Mouse (Mus musculus) forebrain, embryonic 13.5 days (tissue): ENCODE measurements at regions not wholly inside any gene's neighbourhood (a gene's known extent, or its start where the extent isn't known, plus 50 kb on each side); places are given as distances from the start of the nearest gene placed in this dataset.

Source experiments
- ATAC-seq: fragments of 200-750 bp; cut with Nextera tagmentation; 2 replicates; pipeline ENCODE4 v1.8.0; 2017
- H3K27ac ChIP-seq: fragments of 300-500 bp; sonication (generic); 2 replicates; pipeline ENCODE4 v1.5.1; 2015; ENCODE audit warnings: inconsistent platforms, mild to moderate bottlenecking, moderate library complexity
- H3K27me3 ChIP-seq: fragments of 300-500 bp; sonication (generic); 2 replicates; pipeline ENCODE4 v1.6.1; 2015; ENCODE audit warnings: mild to moderate bottlenecking, inconsistent platforms
- H3K36me3 ChIP-seq: fragments of 300-500 bp; sonication (generic); 2 replicates; pipeline ENCODE4 v1.6.1; 2015; ENCODE audit warnings: mild to moderate bottlenecking, inconsistent platforms; ENCODE audit not compliant: poor library complexity, severe bottlenecking
- H3K4me1 ChIP-seq: fragments of 300-500 bp; sonication (generic); 2 replicates; pipeline ENCODE4 v1.6.1; 2015; ENCODE audit warnings: inconsistent platforms
- H3K4me2 ChIP-seq: fragments of 300-500 bp; sonication (generic); 2 replicates; pipeline ENCODE4 v1.6.1; 2015; ENCODE audit warnings: inconsistent platforms, mild to moderate bottlenecking, moderate library complexity
- H3K4me3 ChIP-seq: fragments of 300-500 bp; sonication (generic); 2 replicates; pipeline ENCODE4 v1.5.1; 2015; ENCODE audit warnings: mild to moderate bottlenecking, inconsistent platforms
- H3K9ac ChIP-seq: fragments of 300-500 bp; sonication (generic); 2 replicates; pipeline ENCODE4 v1.6.1; 2015; ENCODE audit warnings: mild to moderate bottlenecking, inconsistent platforms
- H3K9me3 ChIP-seq: fragments of 300-500 bp; sonication (generic); replicated peaks from 2 replicates; pipeline ENCODE4 v1.6.1; 2016; ENCODE audit warnings: inconsistent platforms
- WGBS: fragments of 180-500 bp; shearing (Covaris S2); methylation state at CpG from one replicate; pipeline ENCODE4 v1.1.7; 2015; 5-methylcytosine and 5-hydroxymethylcytosine counted together

DNA sequence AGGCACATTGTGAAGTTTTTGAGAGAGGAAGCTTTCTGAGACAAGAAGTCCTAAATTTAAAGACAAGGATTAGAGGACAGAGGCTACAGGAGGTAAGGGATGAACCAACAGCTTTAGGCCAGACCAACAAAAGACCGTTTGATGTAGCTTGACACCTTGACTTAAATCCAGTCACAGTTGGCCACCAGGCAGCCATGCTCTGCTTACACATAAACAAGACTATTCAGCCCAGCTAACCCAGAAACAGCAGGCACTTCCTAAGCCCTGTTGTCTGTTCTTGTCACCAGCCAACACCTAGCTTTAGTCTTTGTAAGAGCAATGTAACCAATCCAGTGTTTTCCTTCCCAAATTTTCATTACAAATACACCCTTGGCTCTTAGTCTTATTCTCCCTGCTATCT, 159.9 kb upstream of the Plekha5 start:
- Histone ChIP-seq H3K4me1 (peaks cover 7% of the 10 kb centered on the region; the same call in 1 of the 2 replicates), H3K36me3 (no peaks in the 10 kb centered on the region), H3K9me3 (no peaks in the 10 kb centered on the region), H3K9ac (no peak overlapping the region), H3K27me3 (no peaks in the 10 kb centered on the region), H3K4me3 (no peak overlapping the region), H3K4me2 (no peak overlapping the region), H3K27ac (no peak overlapping the region)
- ATAC-seq = no peak
- 23% methylated on average over 1 of the region's 1 CpGs for WGBS

DNA sequence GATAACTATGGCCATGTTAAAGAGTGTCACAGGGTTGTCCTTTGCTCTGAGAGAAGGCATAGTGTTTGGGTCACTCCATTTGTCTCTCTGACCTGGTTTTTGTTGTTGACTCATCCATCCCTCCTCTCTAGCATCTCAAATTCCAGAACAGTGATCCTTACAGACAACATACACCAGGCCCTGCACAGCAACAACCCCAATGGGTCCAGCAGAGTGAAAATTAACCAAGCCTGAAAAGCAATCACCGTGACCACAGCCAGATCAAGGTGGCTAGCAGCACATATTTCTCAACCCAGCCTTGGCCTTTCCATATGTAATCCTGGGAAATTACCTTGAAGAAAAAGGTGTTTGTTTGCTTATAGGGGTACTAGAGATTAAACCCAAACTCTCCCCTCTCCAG, 162.0 kb upstream of the Plekha5 start:
- no peak overlapping the region for H3K4me2 ChIP-seq
- no peaks in the 10 kb centered on the region for H3K27me3 ChIP-seq
- H3K27ac ChIP-seq = no peak overlapping the region
- H3K9me3 ChIP-seq = no peaks in the 10 kb centered on the region; the same call in 1 of the 2 replicates
- no peak for ATAC-seq
- no peaks in the 10 kb centered on the region for H3K4me1 ChIP-seq
- H3K4me3 ChIP-seq = no peak overlapping the region
- 96% methylated on average over 1 of the region's 1 CpGs for WGBS
- H3K9ac ChIP-seq = no peak overlapping the region
- H3K36me3 ChIP-seq = no peaks in the 10 kb centered on the region

DNA sequence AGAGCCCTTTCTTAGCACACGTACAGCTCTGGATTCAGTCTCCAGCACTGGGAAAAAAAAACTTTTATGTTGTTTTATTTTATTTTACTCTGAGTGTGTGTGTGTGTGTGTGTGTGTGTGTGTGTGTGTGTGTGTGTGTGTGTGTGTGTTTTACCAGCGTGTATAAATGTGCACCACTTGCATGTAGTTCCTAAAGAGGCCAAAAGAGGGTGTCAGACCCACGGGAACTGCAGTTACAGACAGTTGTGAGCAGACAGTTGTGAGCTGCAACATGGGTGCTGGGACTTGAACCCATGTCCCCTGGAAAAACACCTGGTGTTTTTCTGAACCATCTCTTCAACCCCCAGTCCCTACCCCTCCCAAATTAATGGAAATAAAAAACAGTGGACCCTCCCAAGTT, 165.1 kb upstream of the Plekha5 start:
- no peaks in the 10 kb centered on the region; the same call in 1 of the 2 replicates for H3K9me3 ChIP-seq
- no peak overlapping the region for H3K27ac ChIP-seq
- H3K9ac ChIP-seq = no peak overlapping the region
- no peak overlapping the region for H3K4me3 ChIP-seq
- ATAC-seq = no peak
- H3K4me1 ChIP-seq = no peaks in the 10 kb centered on the region
- H3K27me3 ChIP-seq = no peaks in the 10 kb centered on the region
- H3K36me3 ChIP-seq = no peaks in the 10 kb centered on the region
- H3K4me2 ChIP-seq = no peak overlapping the region
- 91% methylated on average over 3 of the region's 3 CpGs for WGBS

DNA sequence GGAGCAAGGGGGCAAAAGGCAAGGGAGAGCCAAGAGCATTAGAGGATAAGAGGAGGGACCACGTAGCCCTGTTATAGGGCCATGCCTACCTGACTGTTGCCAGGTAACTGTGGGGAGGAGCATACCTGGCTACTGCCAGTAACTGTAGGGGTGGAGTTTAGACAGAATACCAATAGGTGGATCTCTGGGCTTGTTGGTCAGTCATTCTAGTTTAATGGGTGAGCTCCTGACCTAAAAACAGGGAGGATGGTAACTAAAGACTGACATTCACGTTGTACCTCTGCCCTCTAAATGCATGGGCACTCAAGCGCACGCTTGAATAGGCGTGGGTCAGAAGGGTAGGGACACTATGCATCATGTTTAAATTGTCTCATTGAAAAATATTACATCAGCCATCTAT, 165.8 kb upstream of the Plekha5 start:
- 86% methylated on average over 5 of the region's 5 CpGs for WGBS
- no peaks in the 10 kb centered on the region for H3K4me1 ChIP-seq
- no peak overlapping the region for H3K9ac ChIP-seq
- no peak for ATAC-seq
- no peak overlapping the region for H3K27ac ChIP-seq
- no peaks in the 10 kb centered on the region for H3K27me3 ChIP-seq
- no peaks in the 10 kb centered on the region; the same call in 1 of the 2 replicates for H3K9me3 ChIP-seq
- no peak overlapping the region for H3K4me2 ChIP-seq
- H3K36me3 ChIP-seq = no peaks in the 10 kb centered on the region
- no peak overlapping the region for H3K4me3 ChIP-seq

DNA sequence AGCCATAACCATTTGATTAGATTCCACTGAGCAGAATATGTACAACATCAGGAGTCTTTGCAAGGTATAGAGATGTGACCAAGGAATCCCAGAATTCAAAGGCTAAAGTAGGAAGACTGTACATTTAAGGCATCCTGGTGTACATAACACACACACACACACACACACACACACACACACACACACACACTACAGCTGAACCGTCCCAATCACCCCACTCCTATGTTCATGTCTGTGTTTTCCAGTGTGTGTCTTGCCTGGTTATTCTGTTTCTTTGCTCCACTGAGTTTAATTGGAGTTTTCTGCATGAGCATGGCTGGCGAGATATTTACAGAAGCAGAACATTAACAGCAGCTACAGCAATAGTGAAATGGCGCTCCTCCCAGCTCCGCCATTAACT, 172.3 kb upstream of the Plekha5 start:
- no peaks in the 10 kb centered on the region for H3K27me3 ChIP-seq
- H3K4me3 ChIP-seq = no peak overlapping the region
- no peak for ATAC-seq
- no peak overlapping the region for H3K4me2 ChIP-seq
- 84% methylated on average over 4 of the region's 4 CpGs for WGBS
- no peaks in the 10 kb centered on the region for H3K4me1 ChIP-seq
- H3K9ac ChIP-seq = no peak overlapping the region
- no peaks in the 10 kb centered on the region; the same call in 1 of the 2 replicates for H3K9me3 ChIP-seq
- H3K27ac ChIP-seq = no peak overlapping the region
- no peaks in the 10 kb centered on the region for H3K36me3 ChIP-seq

DNA sequence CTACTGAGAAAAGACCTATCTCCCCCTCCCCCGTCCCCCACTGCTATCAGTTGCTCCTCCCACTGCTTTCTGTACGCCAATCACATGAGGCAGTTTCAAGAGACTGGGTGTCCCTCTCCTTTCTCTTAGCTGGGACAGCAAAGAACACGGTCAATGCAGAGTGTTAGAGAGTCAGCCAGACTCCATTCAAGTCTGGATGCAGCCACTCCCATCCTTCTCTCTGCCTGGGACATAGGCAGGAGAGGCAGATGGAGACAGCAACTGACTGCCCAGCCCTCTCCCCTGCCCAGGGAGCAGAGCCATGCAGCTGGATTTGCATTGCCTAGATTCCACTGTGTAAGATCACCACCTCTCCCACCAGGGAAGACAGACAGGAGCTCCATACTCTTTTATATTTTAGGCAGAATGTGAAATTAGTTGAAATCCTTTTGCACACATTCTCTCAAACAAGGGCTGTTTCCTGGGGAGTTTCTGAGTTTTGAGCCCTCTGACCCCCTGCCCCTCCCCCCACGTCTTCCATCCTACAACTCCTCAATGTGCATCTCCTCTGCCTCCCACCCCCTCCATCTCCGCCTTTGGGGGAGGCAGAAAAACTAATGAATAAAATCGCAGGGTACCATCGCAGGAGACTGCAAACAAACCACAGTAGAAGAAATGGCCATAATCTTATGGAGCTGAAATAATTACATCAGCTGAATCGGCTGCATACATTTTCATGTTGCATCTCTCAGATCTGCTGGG, 180.3 kb upstream of the Plekha5 start:
- Histone ChIP-seq H3K27me3 (no peaks in the 10 kb centered on the region), H3K4me2 (no peak overlapping the region), H3K9ac (peak overlapping the region; percentile 34; the same call in 1 of the 2 replicates), H3K27ac (no peak overlapping the region), H3K9me3 (no peaks in the 10 kb centered on the region), H3K4me3 (no peak overlapping the region), H3K4me1 (peaks cover 7% of the 10 kb centered on the region), H3K36me3 (no peaks in the 10 kb centered on the region)
- 27% methylated on average over 8 of the region's 8 CpGs for WGBS
- ATAC-seq = peak; percentile 58; the same call in 1 of the 2 replicates

DNA sequence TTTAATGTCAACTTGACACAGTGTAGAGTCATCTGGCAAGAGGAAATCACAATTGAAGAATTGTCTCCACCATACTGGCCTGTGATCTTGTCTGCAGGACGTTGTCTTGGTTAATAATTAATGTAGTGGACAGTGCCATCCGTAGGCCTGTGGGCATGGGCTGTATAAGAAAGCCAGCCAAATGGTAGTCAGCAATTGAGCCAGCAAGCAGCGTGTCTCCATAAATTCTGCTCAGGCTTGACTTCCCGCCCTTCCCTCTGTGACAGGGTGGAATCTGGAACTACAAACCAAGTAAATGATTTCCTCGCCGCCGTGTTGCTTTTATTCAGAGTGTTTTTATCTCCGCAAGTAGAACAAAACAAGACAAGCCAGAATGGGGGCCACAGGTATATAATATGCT, 184.5 kb upstream of the Plekha5 start:
- no peak overlapping the region for H3K27ac ChIP-seq
- H3K4me1 ChIP-seq = peaks cover 7% of the 10 kb centered on the region
- no peak for ATAC-seq
- H3K9me3 ChIP-seq = no peaks in the 10 kb centered on the region
- no peaks in the 10 kb centered on the region for H3K36me3 ChIP-seq
- H3K4me2 ChIP-seq = no peak overlapping the region
- 89% methylated on average over 8 of the region's 8 CpGs for WGBS
- H3K27me3 ChIP-seq = no peaks in the 10 kb centered on the region
- no peak overlapping the region for H3K4me3 ChIP-seq
- no peak overlapping the region for H3K9ac ChIP-seq

DNA sequence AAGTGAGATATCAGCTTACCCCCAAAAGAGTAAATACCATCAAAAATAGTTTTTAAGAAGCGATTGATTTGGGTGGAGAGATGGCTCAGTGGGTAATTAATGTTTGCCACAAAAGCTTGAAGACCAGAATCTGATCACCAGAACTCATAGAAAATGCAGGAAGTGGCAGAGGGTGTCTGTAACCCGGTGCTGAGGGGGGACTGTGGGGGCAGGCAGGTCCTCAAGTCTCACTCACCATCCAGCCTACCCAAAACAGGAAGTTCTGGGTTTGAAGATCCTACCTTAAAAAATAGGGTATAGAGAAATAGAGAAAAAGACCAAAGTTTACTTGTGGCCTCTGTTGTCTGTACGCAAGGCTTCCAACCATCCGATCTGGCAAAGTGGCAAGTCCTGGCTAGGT, 190.3 kb upstream of the Plcz1 start:
- H3K4me2 ChIP-seq = no peak overlapping the region
- no peaks in the 10 kb centered on the region for H3K4me1 ChIP-seq
- H3K9me3 ChIP-seq = no peaks in the 10 kb centered on the region
- no peaks in the 10 kb centered on the region for H3K27me3 ChIP-seq
- no peak overlapping the region for H3K4me3 ChIP-seq
- H3K9ac ChIP-seq = no peak overlapping the region
- 91% methylated on average over 4 of the region's 4 CpGs for WGBS
- no peak for ATAC-seq
- H3K27ac ChIP-seq = no peak overlapping the region
- no peaks in the 10 kb centered on the region for H3K36me3 ChIP-seq

DNA sequence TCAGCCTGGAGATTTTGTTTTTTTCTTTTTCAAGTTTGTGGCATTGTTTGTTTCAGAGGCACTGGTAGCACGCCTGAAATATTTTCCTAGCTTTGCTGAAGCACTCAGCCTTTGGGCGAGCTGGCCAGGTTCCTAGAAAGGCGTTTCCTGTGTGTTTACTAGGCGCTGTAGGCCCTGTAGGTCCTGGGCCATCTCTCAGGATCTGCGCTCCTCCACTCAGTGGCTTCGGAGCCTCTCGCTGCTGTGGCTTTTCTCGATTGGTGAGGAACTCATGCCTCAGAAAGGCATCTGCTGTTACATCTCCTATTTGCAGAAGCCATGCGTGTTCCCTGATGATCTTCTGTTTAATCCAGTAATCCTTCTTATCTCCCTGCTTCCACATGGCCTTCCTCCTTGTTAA, 188.0 kb upstream of the Plcz1 start:
- Histone ChIP-seq H3K9me3 (no peaks in the 10 kb centered on the region), H3K27me3 (no peaks in the 10 kb centered on the region), H3K9ac (no peak overlapping the region), H3K27ac (no peak overlapping the region), H3K4me1 (no peaks in the 10 kb centered on the region), H3K4me3 (no peak overlapping the region), H3K4me2 (no peak overlapping the region), H3K36me3 (no peaks in the 10 kb centered on the region)
- WGBS = 71% methylated on average over 9 of the region's 9 CpGs
- 0 out of 2 replicates have a peak, but pooled peaks have one; percentile 30 for ATAC-seq

DNA sequence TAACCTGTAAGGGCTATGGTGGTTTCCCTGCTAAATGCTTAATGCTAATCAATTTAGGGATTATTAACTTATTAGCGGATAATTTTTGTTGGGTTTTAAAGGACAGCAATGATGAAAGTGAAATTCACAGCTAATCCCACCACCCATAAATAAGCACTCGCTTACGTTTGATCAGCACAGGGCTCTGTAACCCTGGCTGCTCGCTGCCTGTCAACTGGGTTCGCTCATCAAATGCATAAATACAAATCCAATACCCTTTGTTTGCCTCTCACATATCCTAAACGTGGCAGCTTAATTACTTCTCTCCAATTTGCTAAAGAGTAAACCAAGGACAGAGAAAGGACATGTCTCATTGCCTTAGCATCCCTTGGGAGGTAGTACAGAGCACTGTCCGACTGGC, 187.5 kb upstream of the Plcz1 start:
- Histone ChIP-seq H3K36me3 (no peaks in the 10 kb centered on the region), H3K9me3 (no peaks in the 10 kb centered on the region), H3K4me1 (no peaks in the 10 kb centered on the region), H3K4me2 (no peak overlapping the region), H3K27ac (no peak overlapping the region), H3K4me3 (no peak overlapping the region), H3K27me3 (no peaks in the 10 kb centered on the region), H3K9ac (no peak overlapping the region)
- 0 out of 2 replicates have a peak, but pooled peaks have one; percentile 21 for ATAC-seq
- WGBS = 52% methylated on average over 7 of the region's 7 CpGs

DNA sequence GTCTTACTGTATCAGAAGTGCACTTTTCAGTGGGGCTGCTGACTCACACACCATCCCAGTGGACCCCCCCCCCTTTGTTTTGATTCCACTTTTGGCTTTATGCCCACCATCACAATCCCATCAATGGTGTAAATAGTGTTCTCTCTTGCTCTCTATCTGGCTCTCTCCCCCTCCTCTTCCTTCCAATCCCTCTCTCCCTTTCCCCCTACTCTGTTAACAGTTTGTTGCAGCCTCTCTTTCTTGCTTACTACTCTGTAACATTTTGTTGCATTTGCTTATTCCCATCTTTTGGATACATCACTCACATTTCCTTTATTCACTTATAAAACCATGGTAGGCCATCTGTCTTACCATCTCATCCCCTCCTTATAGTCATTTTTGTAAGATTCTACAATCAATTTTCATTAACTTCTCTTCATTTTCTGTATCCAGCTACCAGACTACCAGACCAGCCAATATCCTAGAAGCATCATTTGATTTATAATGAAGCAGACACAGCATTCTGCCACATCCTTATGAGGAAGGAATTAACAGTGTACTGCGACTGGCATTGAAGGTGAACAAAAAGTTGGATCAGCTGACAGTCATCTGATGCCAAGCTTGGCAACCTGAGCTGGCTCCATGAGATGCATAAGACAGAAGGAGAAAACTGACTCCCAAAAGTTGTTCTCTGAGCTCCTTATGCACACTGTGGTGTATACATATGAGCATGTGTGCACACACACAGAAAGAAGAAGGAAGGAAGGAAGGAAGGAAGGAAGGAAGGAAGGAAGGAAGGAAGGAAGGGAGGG, 181.5 kb upstream of the Plcz1 start:
- Histone ChIP-seq H3K9me3 (no peaks in the 10 kb centered on the region), H3K27ac (no peak overlapping the region), H3K27me3 (no peaks in the 10 kb centered on the region), H3K36me3 (no peaks in the 10 kb centered on the region), H3K4me2 (no peak overlapping the region), H3K9ac (no peak overlapping the region), H3K4me1 (no peaks in the 10 kb centered on the region), H3K4me3 (no peak overlapping the region)
- 63% methylated on average over 1 of the region's 1 CpGs for WGBS
- peak; percentile 33; the same call in 1 of the 2 replicates for ATAC-seq

DNA sequence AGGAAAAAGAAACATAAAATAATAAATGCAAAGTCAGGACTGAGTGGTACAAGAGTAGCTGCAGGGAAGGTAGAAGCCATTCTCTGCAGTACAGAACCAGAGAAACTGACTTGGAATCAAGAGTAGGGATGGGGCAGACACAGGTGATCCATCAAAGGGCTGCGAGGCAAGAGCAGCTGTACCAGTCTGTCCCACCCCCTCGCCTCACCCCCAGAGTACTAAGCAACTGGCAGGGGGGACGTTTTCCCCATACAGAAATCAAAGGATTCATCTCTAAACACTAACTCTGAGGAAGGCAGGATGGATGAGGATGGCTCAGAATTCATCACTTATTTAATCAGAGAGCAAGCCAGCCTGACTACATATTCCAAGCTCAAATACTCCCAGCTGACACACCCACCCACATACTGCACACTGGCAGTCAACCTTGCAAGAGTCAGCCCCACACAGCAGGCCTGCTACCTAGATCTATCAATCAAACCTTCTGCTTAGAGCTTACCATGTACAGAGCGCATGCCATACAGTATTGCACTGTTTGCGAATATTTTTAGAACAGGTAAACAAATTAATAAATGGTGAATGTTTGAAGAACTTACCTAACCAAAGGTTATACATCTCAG, 180.5 kb upstream of the Plcz1 start:
- Histone ChIP-seq H3K27ac (no peak overlapping the region), H3K9ac (no peak overlapping the region), H3K4me2 (no peak overlapping the region), H3K4me3 (no peak overlapping the region), H3K9me3 (no peaks in the 10 kb centered on the region), H3K36me3 (no peaks in the 10 kb centered on the region), H3K4me1 (no peaks in the 10 kb centered on the region), H3K27me3 (no peaks in the 10 kb centered on the region)
- 87% methylated on average over 5 of the region's 5 CpGs for WGBS
- ATAC-seq = peak; percentile 69; the same call in 1 of the 2 replicates
